Mouse (Mus musculus) thymus, postnatal 14 days (tissue): ENCODE data around the gene Cyp2t4.

Experiments used
- DNase-seq: peaks from one replicate; pipeline ENCODE4 v3.0.0; 2021

Cyp2t4 gene

DNA sequence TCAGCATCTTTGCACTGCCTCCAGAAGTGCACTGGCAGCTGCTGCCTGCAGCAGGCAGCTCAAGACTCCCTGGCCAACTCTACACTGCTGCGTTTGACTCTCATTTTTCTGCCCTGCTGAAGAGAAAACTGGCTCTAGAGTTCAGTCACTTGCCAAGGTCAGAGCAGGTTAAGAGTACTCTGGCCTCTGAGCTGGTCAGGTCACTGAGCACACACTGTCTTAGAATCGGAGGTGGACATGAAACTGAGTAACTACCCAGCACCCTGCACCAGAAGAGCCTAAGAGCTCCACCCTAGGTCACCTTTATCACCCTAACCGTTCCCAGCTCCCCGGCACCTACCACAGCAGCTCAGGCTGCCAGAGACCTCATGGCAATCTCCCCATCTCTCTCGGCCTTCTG, 32.5 kb downstream of the Cyp2t4 start:
- DNase-seq, result no peak

DNA sequence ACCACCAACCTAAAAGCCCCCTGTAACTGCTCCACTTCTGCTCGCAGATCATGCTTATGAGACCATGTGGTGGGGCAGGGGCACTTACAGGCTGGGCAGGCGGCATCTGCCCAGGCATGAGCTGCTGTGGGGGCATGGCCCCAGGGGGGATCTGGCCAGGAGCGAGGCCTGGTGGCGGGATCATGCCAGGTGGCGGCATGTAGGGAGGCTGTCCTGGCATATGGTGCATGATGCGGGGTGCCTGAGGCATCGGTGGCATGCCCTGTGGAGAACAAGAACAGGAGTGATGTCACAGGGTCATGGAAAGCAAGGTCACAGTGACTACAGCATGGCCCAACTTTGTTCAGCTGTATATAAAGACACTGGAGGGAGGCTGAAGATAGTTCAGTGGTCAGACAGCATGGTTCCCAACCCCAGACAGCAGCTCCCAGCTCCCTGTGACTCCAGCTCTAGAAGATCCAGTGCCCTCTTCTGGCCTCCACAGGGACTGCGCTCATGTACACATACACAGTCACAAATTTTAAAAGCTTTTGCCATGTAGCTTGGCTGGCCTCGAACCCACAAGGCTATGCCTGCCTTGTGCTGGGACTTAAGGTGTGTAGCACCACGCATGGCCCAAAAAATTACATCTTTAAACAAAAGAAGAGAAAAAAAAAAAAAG, 35.9 kb downstream of the Cyp2t4 start:
- no peak for DNase-seq

DNA sequence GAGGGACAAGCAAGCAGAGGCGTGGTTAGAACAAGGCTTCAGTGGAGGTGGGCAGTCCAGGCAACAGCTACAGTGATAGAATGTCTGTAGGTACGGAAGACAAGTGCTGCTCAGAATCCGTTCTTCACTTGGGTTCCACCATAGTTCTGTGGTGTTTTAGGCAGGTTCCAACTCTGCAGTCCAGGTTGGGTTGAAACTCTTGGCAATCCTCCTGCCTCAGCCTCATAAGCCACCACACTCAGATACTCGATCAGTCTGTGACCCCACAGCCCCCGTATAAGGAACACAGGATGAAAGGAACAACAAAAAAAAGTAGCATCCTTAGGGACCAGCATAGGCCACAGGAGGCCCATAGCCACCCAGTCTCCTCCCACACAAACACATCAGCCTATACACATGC, 38.9 kb downstream of the Cyp2t4 start:
- DNase-seq, result no peak

DNA sequence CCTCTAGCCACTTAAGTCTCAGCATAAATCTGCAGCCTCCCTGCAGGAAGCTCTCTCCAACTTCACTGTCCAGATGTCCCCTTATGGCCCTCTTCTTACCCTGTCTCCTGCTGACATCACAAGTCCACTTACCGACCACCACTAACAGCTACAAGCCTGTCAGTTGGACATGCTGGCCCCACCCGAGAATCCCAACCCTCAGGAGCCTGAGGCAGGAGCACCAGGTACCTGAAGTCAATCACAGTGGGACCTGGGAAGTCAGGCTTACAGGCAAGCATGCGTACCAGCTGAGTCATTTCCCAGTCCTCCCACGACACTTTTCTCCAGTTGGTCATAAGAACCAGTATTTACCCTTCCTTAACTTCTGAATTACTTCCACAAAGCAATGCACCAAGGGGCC, 40.2 kb downstream of the Cyp2t4 start:
- no peak for DNase-seq

DNA sequence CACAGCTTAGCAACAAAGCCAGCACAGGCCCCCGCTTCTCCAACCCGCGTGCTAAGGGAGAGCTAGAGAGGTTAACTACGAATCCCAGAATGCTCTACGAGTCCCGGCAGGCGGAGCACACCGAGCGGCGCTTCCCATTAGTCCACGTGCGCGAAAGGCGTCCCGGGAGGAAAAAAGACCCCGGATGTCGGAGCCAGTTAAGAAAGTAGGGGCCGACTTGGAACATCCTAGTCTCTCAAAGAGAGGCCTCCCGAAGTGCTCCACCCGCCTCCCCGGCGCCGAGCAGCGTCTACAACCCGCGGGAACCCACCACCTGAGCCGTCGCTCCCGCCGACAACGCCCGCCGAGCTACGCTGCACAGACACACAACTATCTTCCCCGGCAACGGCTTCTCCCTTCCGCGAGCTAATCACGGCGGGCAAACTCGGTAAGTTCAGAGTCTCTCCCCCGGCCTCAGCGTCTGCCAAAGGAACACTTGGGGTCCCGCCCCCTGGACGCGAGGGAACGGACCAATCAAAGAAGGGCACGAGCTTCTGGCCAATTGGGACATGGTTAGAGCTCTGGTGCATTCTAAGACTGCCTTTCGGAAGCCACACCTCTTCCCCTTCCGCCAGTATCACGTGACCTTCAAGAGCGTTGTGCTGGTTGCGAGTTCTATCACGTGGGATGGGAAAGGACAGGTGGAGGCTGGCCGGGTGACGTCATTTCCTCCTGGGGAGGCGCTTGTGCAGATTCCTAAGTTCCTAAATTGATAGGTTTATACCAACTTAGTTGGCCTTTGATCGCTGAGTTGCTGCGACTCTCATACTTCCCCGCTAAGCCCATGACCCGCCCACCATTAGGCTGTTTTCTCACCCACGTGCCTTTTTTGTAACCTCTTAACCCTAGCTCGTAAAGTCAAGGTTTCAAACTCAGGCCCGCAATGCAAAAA, 42.4 kb downstream of the Cyp2t4 start, which contains the start of the genes BC024978 and Snrpa:
Gene BC024978, plus strand, starts transcription at position 101 of the 931 bp plus-strand sequence.
Gene Snrpa, minus strand, starts transcription at position 591 of the 931 bp plus-strand sequence.
- peak; percentile 95 for DNase-seq

DNA sequence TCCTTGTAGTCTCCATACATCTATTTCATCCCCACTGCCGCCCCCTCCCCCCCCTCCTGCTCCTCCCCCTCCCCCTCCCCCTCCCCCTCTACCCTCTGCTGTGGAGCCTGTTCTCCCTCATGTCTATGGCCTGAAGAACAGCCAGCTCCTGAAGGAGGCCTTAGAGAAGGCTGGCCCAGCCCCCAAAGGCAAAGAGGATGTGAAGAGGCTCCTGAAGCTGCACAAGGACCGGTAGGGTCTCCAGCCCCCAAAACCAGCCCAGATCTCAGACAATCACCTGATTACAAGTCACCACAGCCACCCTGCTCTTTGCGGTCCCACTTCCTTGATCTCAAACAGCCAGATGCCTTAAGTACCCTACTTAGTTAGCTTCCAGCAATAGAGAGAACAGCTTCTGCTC, 43.6 kb downstream of the Cyp2t4 start:
- no peak for DNase-seq

DNA sequence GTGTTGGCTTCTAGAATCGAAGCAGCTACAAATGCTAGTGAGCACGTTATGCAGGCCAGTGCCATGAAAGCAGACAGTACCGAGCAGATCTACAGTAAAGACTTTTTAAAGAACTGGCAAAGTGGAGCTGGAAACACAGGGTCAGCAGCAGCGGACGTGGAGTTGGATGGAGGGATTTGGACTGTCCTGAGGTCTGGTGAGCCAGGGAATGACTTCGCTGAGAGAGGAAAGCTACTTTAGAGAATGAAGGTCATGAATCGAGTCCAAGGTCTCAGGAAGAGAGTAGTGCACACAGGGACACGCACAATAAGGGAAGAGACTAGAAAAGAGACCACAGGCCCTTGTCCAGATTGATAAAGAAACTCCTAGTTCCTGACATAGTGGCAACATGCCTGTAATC, 44.1 kb downstream of the Cyp2t4 start:
- no peak for DNase-seq

DNA sequence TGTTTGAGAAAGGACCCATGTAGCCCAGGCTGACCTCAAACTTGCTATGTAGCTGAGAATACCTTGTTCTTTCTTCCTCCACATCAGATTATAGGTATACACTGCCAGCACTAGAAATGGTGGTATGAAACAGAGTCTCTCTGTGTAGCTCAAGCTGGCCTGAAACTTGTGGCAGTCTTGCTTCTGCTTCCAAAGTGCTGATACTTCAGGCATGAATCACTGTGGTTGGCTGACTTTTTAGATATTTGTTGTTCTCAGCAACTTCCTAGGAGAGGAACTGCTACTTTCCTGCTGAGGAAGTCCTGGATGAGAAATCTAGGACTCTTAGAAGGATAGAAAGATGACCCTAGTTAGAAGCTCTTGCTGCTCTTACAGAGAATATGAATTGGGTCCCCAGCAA, 44.8 kb downstream of the Cyp2t4 start:
- no peak for DNase-seq

DNA sequence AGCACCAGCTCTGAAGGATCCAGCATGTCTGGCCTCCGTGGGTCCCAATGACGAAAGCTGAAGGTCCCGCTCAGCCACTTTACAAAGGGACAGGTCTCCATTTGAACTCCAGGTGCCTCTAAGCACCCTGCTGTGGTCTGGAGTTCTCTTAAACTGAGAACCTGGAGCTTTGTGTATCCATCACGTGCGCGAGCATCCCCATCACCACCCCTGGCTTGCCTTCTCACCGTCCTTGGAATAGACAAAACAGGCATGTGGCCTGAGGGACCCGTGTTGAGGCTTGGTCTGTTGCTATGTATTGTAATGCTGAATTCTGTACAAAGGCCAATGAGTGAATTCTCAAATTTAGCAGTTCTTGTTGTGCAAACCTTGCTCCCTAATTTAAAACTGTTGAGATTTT, 45.3 kb downstream of the Cyp2t4 start:
- no peak for DNase-seq

DNA sequence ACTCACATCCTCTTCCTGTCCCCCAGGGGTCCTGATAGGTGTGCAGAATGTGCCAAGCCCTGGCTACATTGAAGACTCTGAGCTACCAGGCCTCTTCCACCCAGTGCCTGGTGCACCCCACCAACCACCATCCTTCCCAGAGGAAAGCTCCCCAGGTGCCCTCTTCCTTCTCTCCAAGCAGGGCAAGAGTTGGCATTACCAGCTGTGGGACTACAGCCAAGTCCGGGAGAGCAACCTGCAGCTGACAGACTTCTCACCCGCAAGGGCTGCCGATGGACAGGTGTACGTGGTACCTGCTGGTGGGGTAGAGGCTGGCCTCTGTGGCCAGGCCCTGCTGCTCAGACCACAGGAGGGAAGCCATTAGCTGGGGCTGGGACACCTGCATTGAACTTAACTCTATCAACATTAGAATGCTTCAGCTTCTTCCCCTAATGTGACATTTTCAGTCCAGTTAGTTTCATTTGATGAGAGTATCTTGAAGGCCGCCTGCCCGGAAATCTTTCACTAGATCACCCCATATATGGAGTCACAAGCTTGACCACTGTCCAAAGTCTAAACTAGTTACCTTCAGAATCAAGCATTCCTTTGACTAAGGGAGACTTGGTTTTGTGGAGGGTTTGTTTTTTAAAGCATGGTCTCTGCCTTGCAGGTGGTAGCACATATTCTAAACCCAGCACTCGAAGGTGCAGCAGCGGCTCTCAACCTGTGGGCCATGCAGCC, 50.4 kb downstream of the Cyp2t4 start:
- peak; percentile 4 for DNase-seq
